Mouse (Mus musculus) ZHBTc4 (cell line): Measurements from ENCODE around the gene Gdf10.

Experiments
- DNase-seq: peaks from one replicate; pipeline ENCODE4 v3.0.0-alpha.2; 2011; ENCODE audit warnings: low read depth, low spot score

Gene Gdf10

DNA sequence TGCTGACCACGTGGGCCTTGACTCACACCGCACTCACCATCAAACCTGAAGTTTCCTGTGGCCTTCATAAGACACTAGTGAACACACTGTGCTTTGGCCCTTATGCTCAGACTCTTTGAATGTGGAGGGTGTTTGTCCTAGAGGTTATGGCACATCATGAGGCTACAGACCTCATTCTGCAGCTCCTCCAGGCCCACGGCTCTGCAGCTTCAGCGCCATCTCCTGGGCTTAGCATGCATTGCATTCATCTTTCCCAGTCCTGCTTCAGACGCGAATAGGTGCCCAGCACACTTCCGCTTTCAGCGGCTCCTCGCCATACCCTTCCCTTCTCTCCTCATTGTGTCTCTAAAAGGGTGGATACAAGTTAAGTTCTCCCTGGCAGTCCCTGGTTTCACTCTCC lies 15.7 kb downstream of the Gdf10 start:
- DNase-seq = peak; percentile 60

DNA sequence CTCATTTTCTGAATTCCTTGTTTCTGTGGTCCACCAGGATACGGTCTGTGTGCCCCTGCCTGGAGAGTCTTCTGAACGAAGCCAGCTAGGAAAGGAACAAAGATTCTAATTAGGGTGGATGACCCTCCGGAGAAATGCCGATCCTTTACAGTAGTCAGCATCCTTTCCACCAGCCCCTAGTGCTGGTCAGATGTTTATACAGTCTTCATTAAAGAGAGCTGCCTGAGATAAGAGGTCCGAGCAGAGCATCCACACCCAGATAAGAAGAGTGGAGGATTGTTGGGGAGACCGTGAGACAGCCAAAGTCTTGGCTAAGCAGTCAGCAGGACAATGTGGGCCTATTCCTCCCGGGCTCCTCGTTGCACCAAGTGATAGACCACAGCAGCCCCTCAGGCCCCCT lies 17.4 kb downstream of the Gdf10 start, which contains the start of gene Gdf2:
Gene Gdf2 (plus strand): TSS at position 301 of the 400 bp plus-strand sequence.
- DNase-seq = no peak

GRCm38 (mm10) chr14:33942222-33942621 lies 18.8 kb downstream of the Gdf10 start:
- DNase-seq = no peak

DNA sequence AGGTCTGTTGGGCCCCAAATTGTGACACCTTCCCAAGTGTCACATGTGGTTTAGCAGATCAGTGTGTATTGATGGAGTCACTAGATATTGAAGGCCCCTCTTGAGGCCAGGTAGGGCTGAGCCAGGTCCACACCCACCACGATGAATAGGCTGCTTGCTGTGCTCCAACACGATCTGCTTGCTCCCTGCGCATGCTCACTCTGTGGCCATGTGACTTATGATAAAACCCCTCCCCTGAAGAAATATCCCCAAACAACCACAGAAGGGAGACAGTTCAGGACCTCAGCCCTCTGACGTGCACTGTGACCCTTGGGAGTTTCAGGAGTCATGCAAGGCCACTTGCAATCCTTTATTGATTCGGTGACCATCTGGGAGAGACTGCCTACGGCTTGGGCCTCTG lies 22.7 kb downstream of the Gdf10 start:
- no peak for DNase-seq

- no peak for DNase-seq
Observed at GRCm38 (mm10) chr14:33952233-33952981, 29.0 kb downstream of the Gdf10 start.

DNA sequence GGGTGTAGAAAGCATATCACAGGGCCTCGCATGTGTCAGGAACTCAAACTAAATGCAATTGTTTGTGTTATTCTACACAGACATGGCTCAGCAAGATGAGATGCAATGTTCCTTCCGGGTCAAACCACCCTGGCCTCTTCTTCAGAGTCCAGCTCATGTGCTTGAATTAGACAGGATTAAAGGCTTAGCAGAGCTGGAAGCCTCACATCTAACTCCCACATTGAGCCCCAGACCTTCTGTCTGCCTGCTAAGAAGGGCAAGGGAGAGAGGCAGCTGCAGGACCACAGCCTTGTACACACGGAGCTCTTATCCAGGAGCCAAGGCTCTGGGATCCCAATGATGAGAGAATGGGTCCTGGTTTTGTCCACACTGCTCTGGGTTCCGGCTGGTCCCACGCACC lies 30.4 kb downstream of the Gdf10 start, which contains the start of gene Rbp3:
Gene Rbp3 (plus strand): TSS at position 243 of the 400 bp plus-strand sequence.
- no peak for DNase-seq

DNA sequence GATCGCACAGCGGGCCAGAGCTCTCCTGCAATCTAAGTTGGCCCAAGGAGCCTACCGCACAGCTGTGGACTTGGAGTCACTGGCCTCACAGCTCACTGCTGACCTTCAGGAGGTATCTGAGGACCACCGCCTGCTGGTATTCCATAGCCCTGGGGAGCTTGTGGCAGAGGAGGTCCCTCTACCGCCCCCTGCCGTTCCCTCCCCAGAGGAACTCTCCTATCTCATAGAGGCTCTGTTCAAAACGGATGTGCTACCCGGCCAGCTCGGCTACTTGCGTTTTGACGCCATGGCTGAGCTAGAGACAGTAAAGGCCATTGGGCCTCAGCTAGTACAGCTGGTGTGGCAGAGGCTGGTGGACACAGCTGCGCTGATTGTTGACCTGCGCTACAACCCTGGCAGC lies 32.7 kb downstream of the Gdf10 start:
- peak; percentile 80 for DNase-seq

- no peak for DNase-seq
Observed at GRCm38 (mm10) chr14:33958186-33958585, 34.8 kb downstream of the Gdf10 start.

GRCm38 (mm10) chr14:33958841-33959240 lies 35.5 kb downstream of the Gdf10 start:
- DNase-seq = no peak

GRCm38 (mm10) chr14:33959341-33959740 lies 36.0 kb downstream of the Gdf10 start:
- DNase-seq = peak; percentile 67

DNA sequence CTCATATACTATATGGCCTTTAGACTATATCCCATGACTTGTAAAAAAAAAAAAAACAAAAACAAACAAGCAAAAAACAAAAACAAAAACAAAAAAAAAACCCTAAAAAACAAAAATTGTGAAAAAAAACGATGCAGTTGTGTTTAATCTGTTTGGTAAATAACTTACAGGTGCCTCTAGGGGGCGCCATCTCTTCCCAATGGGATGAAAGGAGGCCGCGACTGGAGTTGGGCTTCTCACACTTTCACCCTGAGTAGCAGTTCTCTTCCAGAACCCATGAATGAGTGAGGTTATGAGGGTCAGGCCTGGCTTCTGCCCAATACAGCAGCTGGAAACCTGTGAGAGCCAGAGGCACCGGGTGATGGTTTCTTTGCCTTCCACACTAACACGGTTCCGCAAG lies 42.3 kb downstream of the Gdf10 start:
- peak; percentile 77 for DNase-seq

DNA sequence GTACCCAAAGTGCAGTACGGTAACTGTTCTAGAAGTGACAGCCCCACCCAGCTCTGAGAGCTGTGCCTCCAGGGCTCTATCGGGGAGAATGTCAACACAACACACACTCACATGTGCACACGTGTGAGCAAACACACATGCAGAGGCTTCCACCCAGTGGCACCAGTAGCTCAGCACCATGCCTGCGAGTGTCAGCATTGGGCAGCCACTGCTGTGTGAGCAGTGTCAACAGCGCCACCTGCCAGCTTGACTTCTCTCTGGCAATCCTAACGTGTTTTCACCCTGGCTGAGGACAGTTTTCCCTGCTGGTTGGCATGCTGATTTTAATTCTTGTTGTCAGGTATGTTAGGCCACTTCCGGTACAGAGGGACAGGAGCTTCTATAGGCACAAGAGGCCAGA lies 49.3 kb downstream of the Gdf10 start:
- DNase-seq = no peak

DNA sequence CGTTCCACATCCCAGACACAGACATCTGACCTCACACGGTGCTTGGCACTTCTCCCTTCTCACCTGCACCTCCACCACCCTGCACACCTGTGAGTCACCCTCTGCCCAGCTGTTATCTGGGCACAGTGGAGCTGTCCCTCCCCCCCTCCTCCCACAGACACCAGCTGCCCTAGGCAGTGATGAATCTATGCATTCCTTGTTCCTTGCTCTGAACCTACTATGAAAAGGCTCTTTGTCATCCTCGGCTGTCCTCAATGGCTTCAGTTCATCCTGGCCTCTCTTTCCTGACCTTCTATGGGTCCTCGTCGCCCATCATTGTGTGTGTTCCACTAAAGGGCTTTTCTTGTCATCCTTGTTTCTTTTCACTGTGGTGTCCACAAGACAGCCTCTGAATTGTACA lies 51.4 kb downstream of the Gdf10 start:
- DNase-seq = no peak

- DNase-seq = no peak
Observed at GRCm38 (mm10) chr14:33977748-33978147, 54.4 kb downstream of the Gdf10 start.

DNA sequence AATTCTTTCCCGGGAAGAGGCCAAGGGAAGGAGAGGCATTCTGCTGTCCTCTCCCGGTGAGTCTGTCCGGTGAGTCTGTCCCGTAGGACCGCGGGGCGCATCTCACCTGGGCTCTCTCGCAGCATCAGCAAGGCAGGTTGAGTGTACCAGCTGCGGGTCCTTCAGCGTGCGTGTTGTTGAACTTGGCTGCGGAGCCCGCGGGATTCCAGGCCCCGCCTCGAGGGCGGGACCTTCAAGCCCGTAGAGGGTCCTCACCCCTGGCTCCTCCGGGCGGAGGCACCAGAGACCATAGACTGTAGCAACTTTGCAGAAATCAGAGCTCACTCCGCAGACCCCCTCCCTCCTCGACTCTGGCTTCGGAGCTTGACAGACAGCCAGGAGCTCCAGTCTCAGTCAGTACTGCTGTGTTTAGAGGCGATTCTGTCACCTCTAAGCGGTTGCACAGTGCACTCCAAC lies 55.2 kb downstream of the Gdf10 start, which contains the start of gene Zfp488:
Gene Zfp488 (minus strand): TSS at position 161 of the 456 bp plus-strand sequence.
- DNase-seq = peak; percentile 42
